Mouse (Mus musculus): ENCODE results near the gene Gimap8.
"Not testable (repeated sequence)": the region's sequence is repeated elsewhere in the genome, so short reads cannot be mapped to it uniquely, and the experiment has no call there.

Gimap8 gene

DNA sequence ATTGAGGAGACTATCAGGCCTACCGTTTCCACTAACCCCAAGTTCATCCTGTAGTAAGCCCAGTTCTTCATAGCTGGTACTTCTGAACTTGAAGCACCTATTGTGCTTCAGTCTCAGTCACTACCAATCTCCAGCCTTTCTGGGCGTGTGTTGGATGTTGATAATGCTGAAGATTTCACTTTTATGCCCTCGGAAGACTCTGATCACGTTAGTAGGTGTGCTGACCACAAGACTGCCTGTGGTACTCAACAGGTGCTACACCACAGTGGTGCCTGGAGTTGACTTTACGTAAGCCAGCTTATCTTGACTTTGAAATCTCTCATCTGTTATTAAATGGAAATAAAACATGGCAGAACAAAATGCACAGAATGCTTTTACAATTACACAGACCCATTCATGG lies 33.4 kb downstream of the Gimap8 start:
- DNase-seq: no peak

DNA sequence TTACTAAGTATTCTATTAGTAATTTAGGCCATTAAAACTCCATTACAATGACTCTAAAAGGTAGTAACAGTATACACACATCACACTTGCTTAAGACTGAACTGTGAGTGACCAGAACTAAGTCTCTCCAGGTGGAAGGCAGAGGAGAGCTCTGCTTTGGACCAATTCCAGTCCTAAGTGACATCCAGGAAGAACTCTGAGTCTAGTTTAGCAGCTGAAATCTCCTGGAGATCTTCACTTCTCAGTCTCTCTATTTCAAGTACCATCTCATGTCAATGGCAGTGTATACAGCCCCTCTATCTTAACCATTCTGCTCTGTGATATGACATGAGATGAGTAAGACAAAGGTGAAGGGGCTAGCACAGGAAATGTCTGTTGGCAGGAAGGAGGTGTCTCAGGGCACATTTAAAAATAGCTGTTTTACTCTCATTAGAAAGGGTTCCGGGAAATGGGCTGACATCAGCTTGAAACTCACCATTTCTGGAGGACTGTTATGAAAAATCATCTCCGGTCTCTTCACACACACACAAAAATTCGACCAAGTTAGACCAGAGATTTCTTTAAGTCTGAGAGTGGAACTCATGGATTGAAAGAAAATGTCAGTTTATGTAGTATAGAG lies 34.5 kb downstream of the Gimap8 start:
- DNase-seq: no peak

DNA sequence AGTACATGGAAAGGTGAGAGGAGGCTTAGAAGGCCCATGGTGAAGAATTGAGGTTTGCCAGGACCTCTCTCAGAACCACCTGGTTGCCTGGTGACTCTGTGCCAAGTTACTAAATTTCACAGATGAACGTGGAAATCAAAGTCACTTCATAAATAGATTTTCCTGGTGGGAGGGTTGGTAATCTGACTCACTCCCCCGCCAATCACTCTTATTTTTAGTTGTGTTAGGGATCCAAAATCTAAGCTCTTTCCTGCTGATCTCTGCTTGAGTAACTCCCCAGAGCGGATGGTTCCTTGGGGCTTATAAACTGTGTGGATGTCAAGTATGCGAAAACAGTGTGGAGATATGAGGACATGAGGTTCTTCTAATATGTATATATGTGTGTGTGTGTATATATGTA lies 35.2 kb downstream of the Gimap8 start:
- no peak for DNase-seq

DNA sequence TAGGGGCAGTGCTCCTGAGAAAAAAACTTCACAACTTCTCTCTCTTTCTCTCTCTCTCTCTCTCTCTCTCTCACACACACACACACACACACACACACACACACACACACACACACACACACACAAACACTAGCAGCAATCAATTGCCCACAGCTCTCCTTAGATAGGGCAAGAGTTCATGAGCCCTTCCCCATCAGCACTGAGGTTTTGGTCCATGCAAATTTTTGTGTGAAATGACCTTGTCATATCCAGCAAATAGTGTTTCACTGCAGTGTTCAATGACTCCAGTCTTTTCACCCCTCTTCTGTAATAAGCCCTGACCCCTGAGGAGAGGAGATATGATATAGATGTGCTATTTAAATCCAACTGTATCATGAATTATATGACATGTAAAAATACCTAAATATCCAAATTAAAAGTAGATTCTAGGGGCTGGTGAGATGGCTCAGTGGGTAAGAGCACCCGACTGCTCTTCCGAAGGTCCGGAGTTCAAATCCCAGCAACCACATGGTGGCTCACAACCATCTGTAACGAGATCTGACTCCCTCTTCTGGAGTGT lies 36.3 kb downstream of the Gimap8 start:
- DNase-seq: not testable (repeated sequence)

DNA sequence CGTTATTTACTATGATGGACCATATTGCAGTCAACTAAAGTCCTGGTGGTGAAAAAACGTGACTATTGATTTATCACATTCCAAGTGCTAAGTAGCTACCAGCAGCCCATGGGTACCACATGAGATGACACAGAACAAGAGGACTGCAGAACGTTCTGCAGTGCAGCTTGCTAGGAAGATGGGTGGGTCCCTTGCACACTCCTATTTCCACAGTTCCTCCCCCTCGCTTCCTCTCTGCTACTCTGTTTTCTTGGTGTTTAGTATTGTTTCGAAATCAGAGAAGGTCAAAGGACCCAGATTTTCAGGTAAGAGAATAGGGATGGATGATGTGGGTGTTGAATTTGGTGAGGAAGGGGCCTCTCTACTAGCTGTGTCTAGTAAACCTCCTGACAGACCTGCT lies 37.3 kb downstream of the Gimap8 start, which contains the start of gene Gimap4:
Gene Gimap4 (plus strand): TSS at position 231 of the 400 bp plus-strand sequence.
- no peak for DNase-seq

DNA sequence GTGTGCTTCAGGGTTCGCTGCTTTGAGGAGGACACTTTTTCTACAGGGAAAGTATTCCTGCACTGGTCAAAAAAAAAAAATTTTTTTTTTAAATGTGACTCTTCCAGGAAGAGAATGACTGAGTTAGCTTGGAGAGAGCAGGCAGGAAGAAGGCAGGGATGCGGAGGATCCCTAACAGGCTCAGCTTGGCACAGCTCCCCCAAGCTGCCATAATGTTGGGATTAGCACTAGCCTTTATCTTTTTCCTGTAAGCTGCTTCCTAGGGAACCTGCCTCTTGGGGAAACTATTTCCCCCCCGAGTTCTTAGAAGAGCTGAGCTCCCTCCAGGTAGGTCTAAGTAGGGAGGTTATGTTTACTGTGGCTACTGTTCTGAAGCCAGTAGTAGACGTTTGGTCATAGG lies 37.8 kb downstream of the Gimap8 start:
- no peak for DNase-seq

DNA sequence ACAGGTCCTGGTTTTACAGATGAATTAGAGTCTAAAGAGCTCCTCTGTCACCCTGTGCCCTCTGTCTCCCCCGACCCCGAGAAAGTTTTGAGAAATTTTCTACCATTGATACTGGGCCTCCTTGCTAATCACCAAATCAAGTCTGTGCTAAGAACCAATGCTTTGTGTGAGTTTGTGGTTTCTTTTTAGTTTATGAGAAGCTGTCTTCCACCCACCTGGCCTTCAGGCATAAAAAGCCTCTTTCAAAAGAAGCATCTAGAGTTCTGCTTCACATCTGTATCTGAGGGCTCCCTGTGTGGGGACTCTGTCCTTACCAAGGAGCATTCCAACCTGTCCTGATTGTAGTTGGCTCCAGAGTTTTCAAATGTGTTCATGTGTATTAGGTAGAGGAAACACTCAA lies 38.2 kb downstream of the Gimap8 start:
- no peak for DNase-seq

DNA sequence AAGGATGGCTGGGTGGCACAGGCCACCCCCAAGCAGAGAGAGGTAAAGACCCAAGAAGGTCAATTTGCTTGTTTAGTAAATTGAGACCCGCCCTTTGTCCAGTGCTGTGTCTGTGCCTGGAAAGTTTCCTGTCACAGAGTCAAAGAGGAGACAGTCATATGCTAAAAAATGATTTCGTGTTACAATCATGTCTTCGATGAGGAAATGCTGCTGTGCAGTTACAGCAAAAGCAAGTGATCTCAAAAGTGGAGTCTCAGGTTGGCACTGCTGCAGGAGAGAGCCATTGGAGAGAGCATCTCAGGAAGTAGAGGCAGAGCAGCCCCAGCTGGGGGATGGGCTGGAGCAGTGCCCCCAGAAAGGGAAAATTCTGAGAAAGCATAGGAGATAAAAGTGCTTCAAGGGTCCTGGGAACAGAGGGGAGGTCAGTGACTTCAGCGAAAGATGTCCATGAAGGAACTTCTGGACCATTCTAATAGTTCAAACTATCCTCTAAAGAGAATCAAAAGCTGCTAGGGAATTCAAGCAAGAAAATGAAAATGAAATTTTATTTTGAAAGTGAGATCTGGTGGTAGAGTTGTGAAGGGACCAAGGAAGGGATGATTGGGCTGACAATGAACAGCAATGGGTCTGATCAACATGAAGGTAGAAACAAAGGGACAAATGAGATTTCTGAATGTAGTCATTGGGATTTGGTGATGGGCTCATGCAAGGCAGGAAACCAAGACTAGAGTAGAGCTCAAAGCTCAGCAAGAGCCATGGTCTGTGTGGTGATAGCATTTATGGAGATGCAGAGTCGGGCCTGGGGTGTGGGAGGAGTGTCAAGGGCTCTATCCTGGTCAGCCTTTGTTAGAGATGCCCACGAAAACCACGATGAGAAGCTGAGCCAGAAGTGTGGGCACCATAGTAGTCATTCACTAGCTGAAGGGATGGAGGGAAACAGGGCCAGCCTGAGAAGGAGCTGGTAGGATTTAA lies 38.9 kb downstream of the Gimap8 start:
- no peak for DNase-seq

DNA sequence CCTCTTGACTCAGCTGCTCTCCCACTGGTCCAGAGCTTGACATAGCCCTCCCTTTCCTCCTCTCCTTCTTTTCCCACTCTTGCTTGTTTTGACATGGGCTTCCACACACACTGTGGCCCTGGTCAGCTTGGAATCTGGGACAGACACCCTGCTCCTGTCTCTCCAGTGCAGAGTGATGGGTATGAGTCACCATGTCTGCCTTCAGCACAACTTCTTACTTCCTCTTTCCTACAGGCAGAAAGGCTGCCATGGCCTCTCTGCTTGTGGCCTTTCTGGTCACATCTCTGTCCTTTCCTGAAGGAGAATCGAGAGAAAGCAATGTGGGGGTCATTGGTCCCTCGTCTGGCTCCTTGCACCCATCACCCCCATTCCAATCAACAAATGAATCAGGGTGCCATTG lies 40.0 kb downstream of the Gimap8 start:
- no peak for DNase-seq

DNA sequence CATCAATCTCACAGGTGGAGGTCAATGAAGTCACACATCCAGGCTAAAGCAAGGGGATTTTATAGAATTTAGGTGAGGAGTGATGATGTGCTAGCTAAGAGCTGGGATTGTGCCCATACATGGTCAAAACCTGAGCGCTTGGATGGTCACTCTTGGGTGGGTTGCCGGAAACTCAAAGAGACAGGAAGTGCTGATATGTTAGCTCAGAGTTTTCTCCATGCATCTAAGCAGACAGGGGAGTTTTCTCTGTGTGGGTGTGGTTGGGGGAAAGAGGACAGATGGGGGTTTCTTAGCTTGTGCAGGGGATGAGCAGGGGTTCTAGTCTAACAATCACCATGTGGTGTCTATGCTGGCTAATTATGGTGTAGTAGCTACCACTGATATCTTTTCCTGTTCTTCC lies 42.3 kb downstream of the Gimap8 start:
- no peak for DNase-seq

DNA sequence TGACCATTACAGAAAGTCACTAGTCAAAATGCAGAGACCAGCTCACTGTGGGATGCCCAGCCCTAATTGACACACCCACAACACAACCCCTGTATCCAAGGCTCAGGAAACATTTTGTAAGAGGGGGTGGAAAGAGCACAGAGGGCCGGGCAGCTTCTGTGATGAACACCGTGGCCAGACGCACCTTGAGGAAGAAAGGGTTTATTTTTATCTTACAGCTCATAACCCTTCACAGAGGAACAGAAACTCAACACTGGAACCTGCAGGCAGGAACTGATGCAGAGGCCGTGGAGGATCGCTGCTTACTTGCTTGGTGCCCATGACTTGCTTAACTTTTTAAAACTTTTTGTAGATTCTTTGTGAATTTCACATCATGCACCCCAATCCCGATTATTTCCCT lies 45.9 kb downstream of the Gimap8 start:
- no peak for DNase-seq

DNA sequence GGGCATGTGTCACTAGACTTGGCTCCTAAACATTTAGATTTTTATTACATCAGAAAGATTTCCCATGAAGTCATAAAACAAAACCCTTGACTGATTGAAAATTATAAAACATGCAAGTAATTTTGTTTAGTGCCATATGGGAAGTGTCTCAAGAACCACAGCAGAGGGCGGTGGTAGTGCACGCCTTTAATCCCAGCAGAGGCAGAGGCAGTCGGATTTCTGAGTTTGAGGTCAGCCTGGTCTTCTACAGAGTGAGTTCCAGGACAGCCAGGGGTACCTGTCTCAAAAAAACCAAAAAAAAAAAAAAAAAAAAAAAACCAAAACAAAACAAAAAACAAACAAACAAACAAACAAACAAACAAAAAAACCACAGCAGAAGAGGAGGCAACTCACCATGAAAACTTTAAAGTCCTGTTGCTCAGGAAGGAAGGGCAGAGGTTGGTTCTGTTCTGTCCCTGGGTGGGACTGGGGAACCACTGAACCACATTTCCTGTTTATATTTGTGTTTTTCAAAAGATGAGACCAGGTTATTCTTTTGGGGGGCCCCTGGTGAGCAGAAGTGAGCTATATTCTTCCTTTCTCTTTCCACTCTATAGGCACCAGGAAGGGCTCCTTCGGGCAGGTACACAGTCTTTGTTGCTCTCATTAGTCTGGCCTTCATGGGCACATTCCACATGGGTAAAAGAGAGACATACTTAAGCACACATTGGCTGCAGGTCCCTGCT lies 50.0 kb downstream of the Gimap8 start:
- no peak for DNase-seq

DNA sequence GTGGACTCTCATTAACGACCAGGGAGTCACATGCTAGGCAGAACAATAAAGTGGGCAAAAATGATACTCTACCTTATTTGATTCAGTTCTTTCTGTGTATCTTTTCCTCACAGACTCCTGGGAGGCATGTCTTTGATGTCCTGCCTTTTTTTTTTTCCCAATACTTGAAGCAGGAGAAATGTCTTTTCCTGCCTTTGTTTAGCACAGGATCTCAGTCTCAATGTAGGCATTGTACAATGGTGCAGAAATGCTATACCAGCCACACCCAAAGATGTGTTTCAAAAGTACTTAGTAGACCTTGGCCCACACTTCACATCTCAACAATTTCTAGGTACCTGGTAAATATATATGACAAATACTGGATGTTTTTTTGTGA lies 50.5 kb downstream of the Gimap8 start:
- DNase-seq: no peak

DNA sequence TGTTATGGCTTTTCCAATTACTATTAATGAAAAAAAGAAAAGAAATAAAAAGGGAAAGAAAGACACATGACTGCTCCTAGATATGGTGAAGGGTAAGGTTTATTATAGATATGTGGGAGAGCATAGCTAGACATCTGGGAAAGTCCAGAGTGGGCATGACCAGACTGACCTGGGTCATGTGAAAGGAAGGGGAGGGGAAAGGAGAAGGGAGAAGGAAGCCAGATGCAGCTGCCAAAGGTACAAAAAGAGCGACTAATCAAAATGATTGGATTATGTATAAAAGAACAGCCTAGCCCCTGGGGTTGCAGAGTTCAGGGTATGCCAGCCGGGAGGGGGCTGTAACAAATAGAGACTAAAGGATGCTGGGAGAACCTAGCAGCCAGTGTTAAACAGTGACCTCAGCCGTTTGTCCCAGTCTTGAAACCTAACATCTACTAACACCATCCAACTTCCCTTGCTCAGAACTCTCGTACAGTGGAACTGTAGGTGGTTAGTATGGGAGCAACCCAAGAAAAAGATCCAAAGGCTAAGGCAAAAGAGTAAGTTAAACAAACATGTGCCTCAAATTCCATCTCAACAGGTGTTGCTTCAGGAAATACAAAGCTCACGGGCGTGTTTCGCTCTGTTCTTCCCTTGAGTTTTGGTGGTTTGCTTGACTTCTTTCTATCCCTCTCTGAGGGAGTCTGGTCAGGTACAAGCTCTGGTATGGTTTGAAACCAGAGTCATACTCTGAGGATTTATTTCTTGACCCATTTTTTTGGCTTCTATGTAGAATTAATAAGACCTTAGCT lies 51.2 kb downstream of the Gimap8 start:
- no peak for DNase-seq

DNA sequence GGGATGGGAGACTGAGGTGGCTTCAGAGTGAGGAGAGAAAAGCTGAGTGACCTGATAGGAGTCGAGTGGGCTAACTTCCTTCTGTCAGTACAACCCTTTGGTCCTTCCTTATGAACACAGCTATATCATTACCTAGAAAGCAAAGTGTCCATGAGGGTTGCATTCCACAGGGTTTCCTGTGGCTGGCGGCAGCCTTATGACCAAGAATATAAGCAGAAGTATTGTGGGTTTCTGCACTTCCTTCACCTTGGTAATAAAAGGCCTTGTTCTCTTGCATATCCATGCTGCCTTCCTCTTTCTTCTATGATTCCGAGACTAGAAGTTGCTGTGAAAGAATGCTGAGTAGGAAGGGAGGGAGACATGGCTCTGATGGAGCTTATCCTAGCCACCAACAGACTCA lies 51.9 kb downstream of the Gimap8 start:
- no peak for DNase-seq

DNA sequence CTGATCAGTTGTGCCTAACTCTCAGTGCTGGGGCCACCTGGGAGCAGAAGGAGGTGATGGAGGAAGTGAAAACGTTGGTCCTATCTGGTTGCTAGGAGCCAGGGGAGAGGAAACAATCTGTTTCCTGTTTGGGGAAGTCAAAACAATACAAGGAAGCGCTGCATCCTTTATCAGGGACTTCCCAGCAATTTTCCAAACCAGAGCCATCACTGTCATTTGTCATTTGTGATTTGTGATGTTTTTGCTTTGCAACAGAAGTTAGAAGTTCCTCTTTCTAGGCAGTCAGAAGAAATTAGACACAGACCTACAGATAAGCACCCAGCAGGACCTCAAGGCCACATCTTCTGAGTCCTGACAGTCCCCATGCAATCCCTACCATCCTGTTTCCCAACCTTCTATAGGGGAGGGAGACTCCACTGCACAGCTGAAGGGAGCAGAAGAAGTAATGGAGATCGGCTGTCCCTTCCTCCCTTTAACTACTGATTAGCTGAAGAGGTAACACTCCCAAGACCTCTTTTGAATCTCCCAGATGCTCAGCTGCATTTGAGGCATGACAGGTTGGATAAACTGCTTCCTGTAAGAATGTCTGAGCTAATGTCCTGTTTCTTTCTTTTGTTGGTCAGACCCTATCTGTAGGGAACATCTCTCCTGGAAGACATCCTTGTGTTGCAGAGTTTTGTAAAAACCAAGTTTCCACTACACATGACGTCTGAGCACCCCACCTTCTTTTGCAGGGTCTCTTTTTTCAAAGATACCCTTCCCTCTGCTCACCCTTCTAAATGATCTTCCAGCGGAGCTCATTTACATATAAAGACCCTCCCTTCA lies 53.4 kb downstream of the Gimap8 start:
- no peak for DNase-seq

DNA sequence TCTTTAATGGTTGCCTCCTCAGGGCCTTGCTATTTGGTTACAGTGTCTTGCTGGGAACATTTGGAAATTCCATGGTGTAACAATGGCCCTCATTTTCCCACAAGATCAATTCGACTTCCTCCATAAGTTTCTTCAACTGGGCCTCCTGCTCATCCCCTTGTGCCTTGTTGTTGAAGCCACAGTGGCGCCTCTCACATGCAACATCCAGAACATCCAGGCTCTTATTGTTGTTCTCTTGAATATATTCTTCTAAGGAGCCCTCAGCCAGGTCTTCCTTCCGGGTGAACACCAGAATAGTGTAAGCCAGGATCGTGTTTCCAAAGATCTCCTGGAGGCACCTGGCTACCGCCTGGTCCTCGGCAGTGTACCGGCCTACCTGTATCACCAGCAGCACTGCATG lies 55.1 kb downstream of the Gimap8 start:
- DNase-seq: no peak

DNA sequence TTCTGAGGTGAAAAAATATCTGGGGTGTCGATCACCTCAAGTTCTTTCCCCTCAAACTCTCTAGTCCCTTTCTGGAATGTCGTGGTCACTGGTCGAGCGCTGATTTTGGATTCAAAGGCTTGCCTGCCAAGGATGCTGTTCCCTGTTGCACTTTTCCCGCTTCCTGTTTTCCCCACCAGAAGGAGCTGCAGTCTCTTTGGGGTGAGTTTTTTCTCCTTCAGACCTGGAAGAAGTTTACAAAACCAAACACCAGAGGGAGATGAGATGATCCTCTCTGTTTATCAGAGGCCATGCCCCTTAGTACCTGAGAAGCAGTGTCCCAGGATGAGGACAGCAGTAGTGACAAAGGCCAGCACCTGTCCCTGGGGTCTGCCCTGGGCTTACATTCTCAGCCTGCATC lies 55.6 kb downstream of the Gimap8 start:
- no peak for DNase-seq

DNA sequence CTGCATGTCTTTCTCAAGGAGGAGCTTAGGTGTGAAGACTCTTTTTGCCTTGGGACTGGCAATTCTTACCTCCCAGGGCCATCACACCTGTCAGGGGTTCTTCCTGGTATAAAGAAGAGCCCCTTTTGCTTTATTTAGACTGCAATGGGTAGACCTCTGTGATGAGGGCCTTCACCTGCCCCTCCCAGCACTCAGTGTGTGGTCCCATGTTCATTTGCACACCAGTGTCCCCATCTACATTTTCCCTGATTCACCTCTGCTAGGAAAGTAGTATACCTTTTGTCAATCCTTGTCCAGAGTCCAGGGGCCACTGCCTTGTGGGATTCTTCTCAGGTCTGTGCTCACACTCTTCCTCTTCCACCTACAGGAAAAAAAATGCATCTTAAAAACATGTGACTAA lies 57.1 kb downstream of the Gimap8 start:
- DNase-seq: no peak

DNA sequence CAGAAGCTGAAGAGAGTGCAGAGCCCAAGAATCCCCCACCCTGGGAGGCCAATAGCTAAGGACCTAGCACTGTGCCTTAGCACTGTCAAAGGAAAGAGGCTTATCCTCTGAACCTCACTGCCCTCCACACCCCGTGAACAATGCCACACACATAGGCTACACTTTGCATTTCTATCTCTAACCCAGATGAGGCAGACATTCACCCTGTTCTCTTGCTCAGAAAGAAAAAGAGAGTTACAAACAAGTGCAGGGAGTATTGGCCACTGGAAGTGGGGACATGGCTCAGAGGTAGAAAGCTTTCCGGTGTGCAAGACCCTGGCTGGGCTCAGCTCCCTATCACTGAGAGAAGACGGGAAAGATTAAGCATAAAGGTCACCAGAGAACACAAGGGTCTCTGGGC lies 59.1 kb downstream of the Gimap8 start:
- DNase-seq: no peak
